Mouse (Mus musculus) G1E (cell line): Measurements from ENCODE around the gene Plce1. TPM values are rescaled to one million over a fixed set of nuclear protein-coding genes. Genes with fewer than 3 reads are reported as not detected.

Source experiments
- ATAC-seq: 2 replicates; pipeline ENCODE4 v1.8.0; 2016; ENCODE audit warnings: mild to moderate bottlenecking; ENCODE audit not compliant: insufficient number of reproducible peaks, poor library complexity, low FRiP score, severe bottlenecking; ENCODE audit errors: extremely low read depth
- DNase-seq: peaks from one replicate; pipeline ENCODE4 v3.0.0; 2012; ENCODE audit warnings: low spot score
- H3K27me3 ChIP-seq: 2 replicates; pipeline ENCODE4 v1.6.1; 2012; ENCODE audit warnings: mild to moderate bottlenecking, low read length, inconsistent platforms; ENCODE audit not compliant: insufficient read depth
- H3K36me3 ChIP-seq: replicated peaks from 2 replicates; pipeline ENCODE3; 2012; ENCODE audit warnings: mild to moderate bottlenecking, inconsistent platforms
- H3K4me1 ChIP-seq: 2 replicates; pipeline ENCODE4 v1.6.1; 2012; ENCODE audit warnings: low read depth, low read length, inconsistent platforms, mixed read lengths; ENCODE audit not compliant: insufficient read depth
- H3K4me3 ChIP-seq: 2 replicates; pipeline ENCODE4 v1.5.1; 2012; ENCODE audit warnings: low read depth, mild to moderate bottlenecking, inconsistent platforms, low read length, moderate library complexity, mixed read lengths
- H3K9me3 ChIP-seq: replicated peaks from 2 replicates; pipeline ENCODE4 v1.6.1; 2012; ENCODE audit warnings: inconsistent platforms
- CTCF ChIP-seq: IDR thresholded peaks from 2 replicates; pipeline ENCODE4 v1.5.1; 2012; ENCODE audit warnings: low read depth, low read length, inconsistent platforms, mixed read lengths
- GATA1 ChIP-seq: IDR thresholded peaks from 2 replicates; pipeline ENCODE4 v1.6.1; 2012; ENCODE audit warnings: borderline replicate concordance, low read length, inconsistent platforms, mixed read lengths
- GATA2 ChIP-seq: IDR thresholded peaks from 2 replicates; pipeline ENCODE4 v1.6.1; 2012; ENCODE audit warnings: low read depth, low read length, inconsistent platforms, borderline replicate concordance
- POLR2AphosphoS5 ChIP-seq: IDR thresholded peaks from 2 replicates; pipeline ENCODE4 v1.6.1; 2012; ENCODE audit warnings: low read depth, low read length, inconsistent platforms; ENCODE audit not compliant: insufficient replicate concordance
- TAL1 ChIP-seq: conservative IDR thresholded peaks from 2 replicates; pipeline ENCODE4 v1.6.1; 2012; ENCODE audit warnings: low read depth, low read length, inconsistent platforms, mixed read lengths
- polyA plus RNA-seq: library from polyadenylated mRNA; stranded (reverse); fragments of >175 nt; gene quantifications from 2 replicates; pipeline ENCODE4 v1.2.3, GENCODE M21; 2012
- total RNA-seq, 2 experiments: library from RNA; stranded (forward) in 1 of 2; stranded (reverse) in 1 of 2; fragments of 200-1000 nt in 1 of 2; fragments of >200 nt in 1 of 2; fragmentation: Nextera tagmentation in 1 of 2; gene quantifications; 2 replicates each; pipeline ENCODE4 v1.2.3; 2014 to 2017

Plce1 gene
- total and polyA plus RNA-seq, 3 experiments: 0.16 TPM; not detected in 2

DNA sequence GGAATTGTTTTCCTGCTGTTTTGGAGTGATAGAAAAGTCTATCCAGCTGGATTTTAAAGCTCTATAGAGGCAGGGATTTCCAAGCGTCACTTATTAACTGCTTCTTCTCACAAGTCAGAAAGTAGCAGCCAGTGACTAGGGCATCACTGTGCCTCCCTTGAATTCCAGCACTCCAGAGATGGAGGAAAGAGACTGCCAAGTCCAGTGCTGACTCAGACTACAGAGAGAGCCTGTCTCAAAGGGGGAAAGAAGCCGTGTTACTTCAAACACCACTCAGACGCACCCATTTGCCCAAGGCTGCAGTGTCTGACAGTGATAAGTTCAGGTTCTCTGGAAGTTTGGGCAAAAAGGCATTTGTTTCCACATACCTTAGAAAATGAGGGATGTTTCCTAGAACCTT lies 279.5 kb downstream of the Plce1 start:
- no peak for ATAC-seq
- no peak for DNase-seq
- Histone ChIP-seq H3K9me3 (no peaks in the 10 kb centered on the region), H3K27me3 (no peaks in the 10 kb centered on the region; the same call in 1 of the 2 replicates), H3K36me3 (no peaks in the 10 kb centered on the region), H3K4me1 (no peaks in the 10 kb centered on the region), H3K4me3 (no peak overlapping the region)
- no peak for TF ChIP-seq GATA1
- no peak for TF ChIP-seq POLR2AphosphoS5
- TF ChIP-seq GATA2: no peak
- no peak for TF ChIP-seq CTCF
- no peak for TF ChIP-seq TAL1

- no peak for ATAC-seq
- Histone ChIP-seq H3K27me3 (no peaks in the 10 kb centered on the region; the same call in none of the 2 replicates), H3K36me3 (no peaks in the 10 kb centered on the region), H3K9me3 (no peaks in the 10 kb centered on the region), H3K4me3 (no peak overlapping the region), H3K4me1 (no peaks in the 10 kb centered on the region)
- no peak for DNase-seq
- TF ChIP-seq CTCF: no peak
- no peak for TF ChIP-seq GATA2
- no peak for TF ChIP-seq POLR2AphosphoS5
- TF ChIP-seq TAL1: no peak
- no peak for TF ChIP-seq GATA1
Measured at GRCm38 (mm10) chr19:38766306-38766705, 285.4 kb downstream of the Plce1 start.

DNA sequence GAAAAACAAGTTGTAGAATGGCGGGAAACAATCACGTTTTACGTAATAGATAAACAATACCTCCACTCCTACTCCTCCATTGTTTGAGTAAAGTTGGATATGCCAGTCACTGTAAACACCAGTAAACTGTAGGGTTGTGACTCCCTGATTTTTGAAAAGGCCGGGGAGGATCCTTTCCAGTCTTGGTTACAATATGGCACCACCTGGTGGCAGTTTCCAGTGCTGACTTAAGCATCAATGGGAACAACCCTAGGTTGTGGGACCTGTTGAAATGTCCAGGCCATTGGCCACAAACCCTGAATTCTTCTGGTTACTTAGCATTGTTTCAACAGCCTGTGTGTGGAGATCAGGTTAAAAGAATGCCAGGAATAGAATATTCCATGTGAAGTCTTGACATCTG lies 294.6 kb downstream of the Plce1 start:
- H3K4me1 ChIP-seq: no peaks in the 10 kb centered on the region
- H3K27me3 ChIP-seq: peaks cover 15% of the 10 kb centered on the region
- DNase-seq (no peak), ATAC-seq (no peak)
- H3K4me3 ChIP-seq: no peak overlapping the region
- TF ChIP-seq TAL1 (no peak), POLR2AphosphoS5 (no peak)
- H3K36me3 ChIP-seq: no peaks in the 10 kb centered on the region
- no peaks in the 10 kb centered on the region for H3K9me3 ChIP-seq

- no peak for ATAC-seq
- Histone ChIP-seq H3K27me3 (peaks cover 16% of the 10 kb centered on the region), H3K4me1 (no peaks in the 10 kb centered on the region), H3K4me3 (no peak overlapping the region), H3K9me3 (no peaks in the 10 kb centered on the region), H3K36me3 (no peaks in the 10 kb centered on the region)
- no peak for DNase-seq
- TF ChIP-seq CTCF (no peak), GATA2 (no peak), TAL1 (no peak), POLR2AphosphoS5 (no peak), GATA1 (no peak)
Measured at GRCm38 (mm10) chr19:38778805-38779204, 297.9 kb downstream of the Plce1 start.

GRCm38 (mm10) chr19:38783542-38783941 lies 302.6 kb downstream of the Plce1 start:
- TF ChIP-seq POLR2AphosphoS5 (no peak), GATA2 (no peak), GATA1 (no peak), CTCF (no peak), TAL1 (no peak)
- no peak for ATAC-seq
- no peak overlapping the region for H3K4me3 ChIP-seq
- H3K4me1 ChIP-seq: no peaks in the 10 kb centered on the region
- peaks cover 14% of the 10 kb centered on the region for H3K27me3 ChIP-seq
- no peaks in the 10 kb centered on the region for H3K9me3 ChIP-seq
- DNase-seq: no peak
- H3K36me3 ChIP-seq: peaks cover 8% of the 10 kb centered on the region

- Histone ChIP-seq H3K4me1 (no peaks in the 10 kb centered on the region), H3K4me3 (no peak overlapping the region), H3K36me3 (peaks cover 46% of the 10 kb centered on the region), H3K9me3 (no peaks in the 10 kb centered on the region), H3K27me3 (0 out of 2 replicates have a peak, but pooled peaks cover under 1% of the 10 kb centered on the region)
- TF ChIP-seq GATA1: no peak
- no peak for TF ChIP-seq TAL1
- TF ChIP-seq GATA2: no peak
- no peak for DNase-seq
- ATAC-seq: no peak
Measured at GRCm38 (mm10) chr19:38787756-38788155, 306.8 kb downstream of the Plce1 start.

DNA sequence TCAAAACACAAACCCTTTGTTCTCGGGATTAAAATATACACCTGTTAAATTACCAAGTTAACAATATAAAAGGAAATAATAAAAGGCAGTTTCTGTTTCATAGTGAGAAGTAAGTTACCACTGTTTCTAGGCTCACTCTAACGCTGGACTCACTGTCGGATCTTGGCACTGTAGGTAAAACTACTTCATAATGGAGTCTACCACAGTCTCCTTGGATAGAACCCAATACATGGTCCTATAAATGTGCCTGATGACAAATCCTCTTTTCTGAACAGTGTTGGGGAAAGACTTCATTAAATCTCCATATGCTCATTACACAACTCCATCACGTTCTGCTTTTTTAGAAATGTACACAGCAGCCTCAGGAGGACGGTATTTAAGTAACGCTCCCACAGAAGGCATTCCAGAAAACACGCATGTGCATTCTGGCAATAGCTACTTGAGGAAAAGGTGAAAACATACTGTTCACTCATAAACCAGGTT lies 312.7 kb downstream of the Plce1 start:
- no peak overlapping the region for H3K4me3 ChIP-seq
- H3K4me1 ChIP-seq: no peaks in the 10 kb centered on the region
- no peaks in the 10 kb centered on the region for H3K27me3 ChIP-seq
- no peaks in the 10 kb centered on the region for H3K9me3 ChIP-seq
- peaks cover 92% of the 10 kb centered on the region for H3K36me3 ChIP-seq
- no peak for DNase-seq
- no peak for ATAC-seq
- no peak for TF ChIP-seq POLR2AphosphoS5
- no peak for TF ChIP-seq CTCF
- no peak for TF ChIP-seq GATA1
- no peak for TF ChIP-seq TAL1
- TF ChIP-seq GATA2: no peak
